Mouse (Mus musculus): ENCODE measurements at regions not wholly inside any gene's neighbourhood (a gene's known extent, or its start where the extent isn't known, plus 50 kb on each side); places are given as distances from the start of the nearest gene placed in this dataset.
A peak's percentile ranks its signal among the peaks of the same experiment; 100 is the strongest.
"Not testable (repeated sequence)": the region's sequence is repeated elsewhere in the genome, so short reads cannot be mapped to it uniquely, and the experiment has no call there.

- no peak for DNase-seq (ENCODE audit: low spot score)
Measured at GRCm38 (mm10) chr7:73827549-73827948, 87.4 kb downstream of the Fam174b start.

- no peak for DNase-seq (ENCODE audit: low spot score)
Measured at GRCm38 (mm10) chr7:73830581-73830980, 90.5 kb downstream of the Fam174b start.

- no peak for DNase-seq (ENCODE audit: low spot score)
Measured at GRCm38 (mm10) chr7:73840381-73840780, 100.3 kb downstream of the Fam174b start.

GRCm38 (mm10) chr7:73852184-73852583 lies 112.1 kb downstream of the Fam174b start:
- no peak for DNase-seq (ENCODE audit: low spot score)

GRCm38 (mm10) chr7:73853296-73853950 lies 113.3 kb downstream of the Fam174b start:
- DNase-seq (ENCODE audit: low spot score) = not testable (repeated sequence)

GRCm38 (mm10) chr7:73855489-73855888 lies 115.4 kb downstream of the Fam174b start:
- DNase-seq (ENCODE audit: low spot score) = peak; percentile 68

GRCm38 (mm10) chr7:73856908-73857307 lies 116.8 kb downstream of the Fam174b start:
- DNase-seq (ENCODE audit: low spot score) = no peak

- no peak for DNase-seq (ENCODE audit: low spot score)
Measured at GRCm38 (mm10) chr7:73865086-73865485, 125.0 kb downstream of the Fam174b start.

- DNase-seq (ENCODE audit: low spot score) = no peak
Measured at GRCm38 (mm10) chr7:73872181-73872580, 132.1 kb downstream of the Fam174b start.

- no peak for DNase-seq (ENCODE audit: low spot score)
Measured at GRCm38 (mm10) chr7:73881252-73882042, 132.0 kb downstream of the St8sia2 start.

- no peak for DNase-seq (ENCODE audit: low spot score)
Measured at GRCm38 (mm10) chr7:73886152-73886551, 127.3 kb downstream of the St8sia2 start.
